In the genomic region with DNA sequence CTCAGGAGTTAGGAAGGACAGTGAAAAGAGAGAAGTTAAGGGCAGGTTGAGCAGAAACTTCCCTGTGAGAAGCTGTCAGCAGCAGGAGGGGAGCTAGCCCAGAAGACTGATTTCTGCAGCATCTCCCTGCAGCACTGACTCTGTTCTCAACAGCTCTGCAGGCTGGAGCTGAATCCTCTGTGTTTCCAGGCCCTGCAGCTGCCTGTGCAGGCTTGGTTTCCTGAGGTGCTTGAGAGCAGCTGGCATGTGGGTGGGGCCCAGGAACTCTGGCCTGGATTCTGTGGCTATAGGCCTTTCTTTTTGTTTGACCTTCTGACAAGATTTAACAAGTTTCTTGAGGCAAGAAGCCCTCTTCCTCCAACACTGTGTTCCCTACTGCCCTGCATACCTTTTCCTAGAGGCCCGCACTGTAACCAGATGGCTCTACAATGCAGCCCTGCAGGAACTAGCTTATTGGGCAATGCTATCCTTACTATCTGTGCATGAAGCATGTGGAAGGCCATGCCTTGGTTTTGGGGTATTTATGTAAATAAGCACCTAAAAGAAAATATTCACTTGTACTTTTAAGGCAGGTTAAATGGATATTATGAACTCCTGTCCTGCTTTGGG, we compare ENCODE assay signal across 9 mouse cellular contexts. TPM values are rescaled to one million over a fixed set of nuclear protein-coding genes. Genes with fewer than 3 reads are reported as not detected.
A peak's percentile ranks its signal among the peaks of the same experiment; 100 is the strongest.
DNase-seq lines count a peak whose midpoint lies in the region; ATAC-seq and TF ChIP-seq lines count a peak whose summit lies in the region.
"Had no signal": no experiment of that assay in that cellular context is flagged by ENCODE, and none has a peak within 500 bp of the region (broad histone marks: within the 10 kb centered on the region; RNA-seq: fewer than 3 reads in every experiment).

No protein-coding gene starts in this region.

- WGBS in heart, adult 2 months: 61% methylated on average over 1 of the region's 1 CpGs
- WGBS in heart, embryonic 11.5 days (ENCODE audit: insufficient replicate concordance): 58% methylated on average over 1 of the region's 1 CpGs
- 52% methylated on average over 1 of the region's 1 CpGs for WGBS in heart, embryonic 14.5 days
- 47% methylated on average over 1 of the region's 1 CpGs for WGBS in lung, postnatal 0 days

- no peak overlapping the region for H3K4me3 ChIP-seq in heart, adult 2 months
- H3K4me3 ChIP-seq in heart, embryonic 11.5 days (ENCODE audit: low read depth, low read length): no peak overlapping the region
- no peak overlapping the region for H3K4me3 ChIP-seq in heart, embryonic 14.5 days (ENCODE audit: control insufficient read depth in 1 of 2, insufficient read depth in 1 of 2, low read depth in 1 of 2, low read length in 2 of 2)
- no peak overlapping the region for H3K4me3 ChIP-seq in lung, postnatal 0 days (ENCODE audit: low read depth, low read length)

- H3K27me3 ChIP-seq in heart, adult 2 months (ENCODE audit: control insufficient read depth, insufficient read depth, low read length): no peaks in the 10 kb centered on the region
- no peaks in the 10 kb centered on the region for H3K27me3 ChIP-seq in heart, embryonic 11.5 days (ENCODE audit: control insufficient read depth, insufficient read depth, low read length)
- H3K27me3 ChIP-seq in heart, embryonic 14.5 days (ENCODE audit: control insufficient read depth, insufficient read depth, low read length): no peaks in the 10 kb centered on the region
- H3K27me3 ChIP-seq in lung, postnatal 0 days (replicated peaks; ENCODE audit: insufficient read depth, low read length): no peaks in the 10 kb centered on the region

- no peak overlapping the region for H3K4me2 ChIP-seq in heart, embryonic 11.5 days
- 0 out of 2 replicates have a peak overlapping the region, but pooled peaks have one; percentile 4 for H3K4me2 ChIP-seq in heart, embryonic 14.5 days (ENCODE audit: low read length)
- no peak overlapping the region for H3K4me2 ChIP-seq in lung, postnatal 0 days (replicated peaks; ENCODE audit: low read depth, low read length)

- peaks cover 3% of the 10 kb centered on the region for H3K79me2 ChIP-seq in heart, adult 2 months (replicated peaks; ENCODE audit: control insufficient read depth, insufficient read depth, low read length)

- intact Hi-C loops in heart, adult 2 months (cut with DNase I): no loop called here

- no peaks in the 10 kb centered on the region for H3K9me3 ChIP-seq in heart, embryonic 11.5 days (replicated peaks; ENCODE audit: control insufficient read depth, low read length)
- no peaks in the 10 kb centered on the region for H3K9me3 ChIP-seq in heart, embryonic 14.5 days (ENCODE audit: control insufficient read depth, low read length)
- no peaks in the 10 kb centered on the region for H3K9me3 ChIP-seq in lung, postnatal 0 days (ENCODE audit: low read length)

- no peak overlapping the region for H3K27ac ChIP-seq in heart, adult 2 months
- no peak overlapping the region for H3K27ac ChIP-seq in heart, embryonic 11.5 days (ENCODE audit: low read depth, low read length)
- peak overlapping the region; percentile 2 to 39; a peak in 2 of 4 replicates for H3K27ac ChIP-seq in heart, embryonic 14.5 days (replicated peaks in 1 of 2; ENCODE audit: control insufficient read depth in 1 of 2, insufficient read depth in 1 of 2, low read depth in 2 of 2, low read length in 2 of 2)
- no peak overlapping the region for H3K27ac ChIP-seq in lung, postnatal 0 days (ENCODE audit: low read length)

- no peak for TF ChIP-seq CTCF in heart, adult 2 months (IDR thresholded peaks at IDR 0.05)
- TF ChIP-seq CTCF in lung, postnatal 0 days (IDR thresholded peaks at IDR 0.05): no peak

- ATAC-seq in heart, embryonic 11.5 days (replicated peaks; ENCODE audit: insufficient number of reproducible peaks, low FRiP score, low TSS enrichment): no peak
- ATAC-seq in heart, embryonic 14.5 days (ENCODE audit: insufficient number of reproducible peaks, insufficient read depth, low FRiP score, low read depth): no peak
- peak; percentile 73 for ATAC-seq in lung, postnatal 0 days

- DNase-seq in heart, adult 2 months: peak; percentile 13 to 36
- DNase-seq in adipocyte (ENCODE audit: low spot score): peak; percentile 10
- DNase-seq in lung, postnatal 0 days (ENCODE audit: low spot score): peak; percentile 48
- peak; percentile 15 for DNase-seq in urinary bladder, postnatal 25 days (ENCODE audit: low spot score)
- no peak for DNase-seq in right cerebral cortex, postnatal 10 days (ENCODE audit: low spot score in 2 of 2)
- DNase-seq in c-Kit-positive CD71-positive TER-119-positive erythroid progenitor cells, embryonic 14.5 days (ENCODE audit: low spot score): no peak

- no peak overlapping the region for H3K9ac ChIP-seq in heart, adult 2 months (ENCODE audit: low read depth, low read length)
- no peak overlapping the region for H3K9ac ChIP-seq in heart, embryonic 11.5 days (ENCODE audit: low read depth, low read length)
- no peak overlapping the region; the same call in 1 of the 2 replicates for H3K9ac ChIP-seq in heart, embryonic 14.5 days (ENCODE audit: low read length)
- H3K9ac ChIP-seq in lung, postnatal 0 days (replicated peaks; ENCODE audit: low read depth): no peak overlapping the region

- peaks cover 19% of the 10 kb centered on the region for H3K4me1 ChIP-seq in heart, adult 2 months (ENCODE audit: control insufficient read depth, insufficient read depth, low read length)
- peaks cover 11% of the 10 kb centered on the region for H3K4me1 ChIP-seq in heart, embryonic 11.5 days (ENCODE audit: control insufficient read depth, insufficient read depth, low read length)
- peaks cover 3 to 27% of the 10 kb centered on the region in 2 experiments for H3K4me1 ChIP-seq in heart, embryonic 14.5 days (ENCODE audit: control insufficient read depth in 2 of 2, insufficient read depth in 2 of 2, low read length in 2 of 2)
- no peaks in the 10 kb centered on the region for H3K4me1 ChIP-seq in lung, postnatal 0 days (ENCODE audit: insufficient read depth, low read depth, low read length)

- TF ChIP-seq POLR2A in heart, adult 2 months (IDR thresholded peaks at IDR 0.05; ENCODE audit: insufficient read depth, low read depth, low read length): no peak

- TF ChIP-seq EP300 in heart, adult 2 months (IDR thresholded peaks at IDR 0.05; ENCODE audit: insufficient read depth, low read depth, low read length): no peak
- TF ChIP-seq EP300 in lung, postnatal 0 days (IDR thresholded peaks at IDR 0.05): no peak

- H3K36me3 ChIP-seq in heart, adult 2 months (ENCODE audit: control insufficient read depth, insufficient read depth, low read length): peaks cover 11% of the 10 kb centered on the region
- no peaks in the 10 kb centered on the region for H3K36me3 ChIP-seq in heart, embryonic 11.5 days (ENCODE audit: control insufficient read depth, insufficient read depth, low read length)
- H3K36me3 ChIP-seq in heart, embryonic 14.5 days (ENCODE audit: control insufficient read depth, insufficient read depth, low read length): no peaks in the 10 kb centered on the region
- no peaks in the 10 kb centered on the region for H3K36me3 ChIP-seq in lung, postnatal 0 days (ENCODE audit: insufficient read depth, low read length)

RNA-seq across cellular contexts. Expression of gene Dip2c, which starts 53.1 kb away (rescaled TPM):
- 10 to 100 TPM; 36.3 to 43.7 TPM for total RNA-seq in heart, adult 2 months (2021)
- 19.1 and 39.9 TPM in 2 replicates for polyA plus RNA-seq in heart, adult 2 months (2012; rRNA removed)
- 4.4 and 6.0 TPM in 2 replicates for polyA plus RNA-seq in heart, embryonic 11.5 days (2014; fragmentation: Nextera tagmentation; extraction: Ambion mirVana)
- polyA plus RNA-seq in heart, embryonic 14.5 days (2014; fragmentation: Nextera tagmentation; extraction: Ambion mirVana): 11.0 and 11.9 TPM in 2 replicates
- 3.5 and 4.3 TPM in 2 replicates for polyA plus RNA-seq in lung, postnatal 0 days (2015; fragmentation: Nextera tagmentation; extraction: Ambion mirVana)
- total RNA-seq: MEL had no signal

Comparison
In these comparisons a context has a peak if more than half of its experiments do, and no peak if none do; other contexts are left out.
1. H3K27ac ChIP-seq: peak in heart, embryonic 14.5 days (2 of 2); none in heart, adult 2 months (single experiment), heart, embryonic 11.5 days (single experiment) and lung, postnatal 0 days (single experiment).
2. DNase-seq: peak in heart, adult 2 months (2 of 2), adipocyte (single experiment), lung, postnatal 0 days (single experiment) and urinary bladder, postnatal 25 days (single experiment); none in right cerebral cortex, postnatal 10 days (0 of 2) and c-Kit-positive CD71-positive TER-119-positive erythroid progenitor cells, embryonic 14.5 days (single experiment).